Mouse (Mus musculus): ENCODE data around the gene B3gnt4. TPM values are rescaled to one million over a fixed set of nuclear protein-coding genes. Genes with fewer than 3 reads are reported as not detected.
A peak's percentile ranks its signal among the peaks of the same experiment; 100 is the strongest.
"Not testable (repeated sequence)": the region's sequence is repeated elsewhere in the genome, so short reads cannot be mapped to it uniquely, and the experiment has no call there.

B3gnt4 gene
- polyA plus RNA-seq, 1 experiment from 2014 or later = not detected

- Histone ChIP-seq H3K36me3 (replicated peaks) (no peaks in the 10 kb centered on the region), H3K27me3 (peaks cover 71% of the 10 kb centered on the region), H3K4me1 (replicated peaks) (peaks cover 31% of the 10 kb centered on the region), H3K4me2 (peak overlapping the region; percentile 87), H3K9me3 (replicated peaks) (no peaks in the 10 kb centered on the region), H3K27ac (replicated peaks) (no peak overlapping the region), H3K4me3 (replicated peaks) (peak overlapping the region; percentile 59), H3K9ac (peak overlapping the region; percentile 17; the same call in 1 of the 2 replicates)
- 2% methylated on average over 59 of the region's 59 CpGs for WGBS (ENCODE audit: insufficient replicate concordance)
- peak; percentile 73 for ATAC-seq (ENCODE audit: insufficient read depth)
Observed at GRCm38 (mm10) chr5:123507936-123508723, 2.1 kb upstream of the B3gnt4 start.

DNA sequence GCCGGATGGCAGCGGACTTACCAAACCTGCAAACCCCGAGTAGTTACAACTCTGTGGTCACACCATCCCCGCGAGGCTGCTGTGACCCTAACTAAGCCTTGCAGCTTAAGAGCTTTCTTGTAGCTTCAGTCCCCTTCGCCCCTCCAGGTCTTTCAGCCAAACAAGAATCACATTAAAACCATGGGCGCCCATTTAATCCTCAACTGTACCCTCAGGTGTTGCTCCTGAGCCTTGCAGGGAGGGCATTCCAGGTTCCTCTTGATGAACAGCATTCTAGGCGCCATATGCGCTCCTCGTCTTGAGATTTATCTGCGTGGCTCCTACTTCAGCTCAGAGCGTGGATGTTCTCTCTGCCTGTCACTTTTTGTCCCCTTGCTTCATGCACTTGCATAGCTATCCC lies 1.3 kb upstream of the B3gnt4 start:
- Histone ChIP-seq H3K27ac (replicated peaks) (no peak overlapping the region), H3K4me2 (peak overlapping the region; percentile 87), H3K9ac (peak overlapping the region; percentile 17; the same call in 1 of the 2 replicates), H3K9me3 (replicated peaks) (no peaks in the 10 kb centered on the region), H3K36me3 (replicated peaks) (no peaks in the 10 kb centered on the region), H3K4me1 (replicated peaks) (peaks cover 31% of the 10 kb centered on the region), H3K27me3 (peaks cover 63% of the 10 kb centered on the region), H3K4me3 (replicated peaks) (peak overlapping the region; percentile 59)
- 7% methylated on average over 12 of the region's 12 CpGs for WGBS (ENCODE audit: insufficient replicate concordance)
- ATAC-seq (ENCODE audit: insufficient read depth) = no peak

GRCm38 (mm10) chr5:123511426-123511825 lies 1.2 kb downstream of the B3gnt4 start:
- WGBS (ENCODE audit: insufficient replicate concordance) = 55% methylated on average over 3 of the region's 3 CpGs
- not testable (repeated sequence) for ATAC-seq (ENCODE audit: insufficient read depth); H3K4me3 ChIP-seq (replicated peaks); H3K4me2 ChIP-seq; H3K27ac ChIP-seq (replicated peaks); H3K9me3 ChIP-seq (replicated peaks); H3K9ac ChIP-seq
- peaks cover 46% of the 10 kb centered on the region for H3K27me3 ChIP-seq
- peaks cover 31% of the 10 kb centered on the region for H3K4me1 ChIP-seq (replicated peaks)
- peaks cover 13% of the 10 kb centered on the region for H3K36me3 ChIP-seq (replicated peaks)

GRCm38 (mm10) chr5:123512102-123512501 lies 1.8 kb downstream of the B3gnt4 start:
- peaks cover 20% of the 10 kb centered on the region for H3K36me3 ChIP-seq (replicated peaks)
- no peak overlapping the region for H3K4me3 ChIP-seq (replicated peaks)
- H3K27me3 ChIP-seq = peaks cover 40% of the 10 kb centered on the region
- no peak overlapping the region for H3K4me2 ChIP-seq
- H3K9ac ChIP-seq = no peak overlapping the region
- peaks cover 31% of the 10 kb centered on the region for H3K4me1 ChIP-seq (replicated peaks)
- WGBS (ENCODE audit: insufficient replicate concordance) = 38% methylated on average over 3 of the region's 3 CpGs
- H3K9me3 ChIP-seq (replicated peaks) = no peaks in the 10 kb centered on the region
- no peak overlapping the region for H3K27ac ChIP-seq (replicated peaks)
- peak; percentile 65 for ATAC-seq (ENCODE audit: insufficient read depth)

GRCm38 (mm10) chr5:123514871-123515270 lies 4.6 kb downstream of the B3gnt4 start:
- 75% methylated on average over 5 of the region's 5 CpGs for WGBS (ENCODE audit: insufficient replicate concordance)
- no peak for ATAC-seq (ENCODE audit: insufficient read depth)
- H3K9me3 ChIP-seq (replicated peaks) = no peaks in the 10 kb centered on the region
- peaks cover 13% of the 10 kb centered on the region for H3K27me3 ChIP-seq
- peaks cover 15% of the 10 kb centered on the region for H3K4me1 ChIP-seq (replicated peaks)
- H3K27ac ChIP-seq (replicated peaks) = no peak overlapping the region
- no peak overlapping the region for H3K4me2 ChIP-seq
- H3K9ac ChIP-seq = no peak overlapping the region
- H3K4me3 ChIP-seq (replicated peaks) = no peak overlapping the region
- H3K36me3 ChIP-seq (replicated peaks) = peaks cover 46% of the 10 kb centered on the region

- no peaks in the 10 kb centered on the region for H3K9me3 ChIP-seq (replicated peaks)
- no peak for ATAC-seq (ENCODE audit: insufficient read depth)
- peaks cover 50% of the 10 kb centered on the region for H3K36me3 ChIP-seq (replicated peaks)
- 86% methylated on average over 9 of the region's 9 CpGs for WGBS (ENCODE audit: insufficient replicate concordance)
- H3K4me1 ChIP-seq (replicated peaks) = peaks cover 34% of the 10 kb centered on the region
- no peak overlapping the region for H3K9ac ChIP-seq
- H3K27me3 ChIP-seq = no peaks in the 10 kb centered on the region
- no peak overlapping the region for H3K27ac ChIP-seq (replicated peaks)
- H3K4me2 ChIP-seq = no peak overlapping the region
- H3K4me3 ChIP-seq (replicated peaks) = no peak overlapping the region
Observed at GRCm38 (mm10) chr5:123520666-123521065, 10.4 kb downstream of the B3gnt4 start.

DNA sequence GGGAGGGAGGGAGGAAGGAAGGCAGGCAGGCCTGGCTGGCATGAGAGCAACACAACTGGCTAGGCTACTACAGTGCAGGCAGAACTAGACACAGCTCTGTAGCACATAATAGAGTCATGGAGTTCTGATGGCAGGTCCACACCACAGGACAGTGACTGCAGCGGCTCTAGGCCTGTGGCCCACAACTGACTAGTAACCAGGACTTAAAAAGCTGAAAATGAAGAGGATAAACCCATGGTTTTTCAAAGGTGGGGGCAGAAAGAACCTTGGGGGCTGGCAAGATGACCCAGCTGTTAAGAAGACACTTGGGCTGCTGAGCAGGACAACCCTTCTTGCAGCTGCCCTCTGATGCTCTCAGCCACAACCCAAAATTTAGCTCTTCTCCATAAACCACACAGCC lies 11.4 kb downstream of the B3gnt4 start:
- Histone ChIP-seq H3K4me1 (replicated peaks) (peaks cover 35% of the 10 kb centered on the region), H3K27me3 (no peaks in the 10 kb centered on the region), H3K4me2 (no peak overlapping the region), H3K36me3 (replicated peaks) (peaks cover 41% of the 10 kb centered on the region), H3K27ac (replicated peaks) (no peak overlapping the region), H3K9ac (no peak overlapping the region), H3K4me3 (replicated peaks) (no peak overlapping the region), H3K9me3 (replicated peaks) (no peaks in the 10 kb centered on the region)
- WGBS (ENCODE audit: insufficient replicate concordance) = 83% methylated on average over 1 of the region's 1 CpGs
- ATAC-seq (ENCODE audit: insufficient read depth) = no peak

DNA sequence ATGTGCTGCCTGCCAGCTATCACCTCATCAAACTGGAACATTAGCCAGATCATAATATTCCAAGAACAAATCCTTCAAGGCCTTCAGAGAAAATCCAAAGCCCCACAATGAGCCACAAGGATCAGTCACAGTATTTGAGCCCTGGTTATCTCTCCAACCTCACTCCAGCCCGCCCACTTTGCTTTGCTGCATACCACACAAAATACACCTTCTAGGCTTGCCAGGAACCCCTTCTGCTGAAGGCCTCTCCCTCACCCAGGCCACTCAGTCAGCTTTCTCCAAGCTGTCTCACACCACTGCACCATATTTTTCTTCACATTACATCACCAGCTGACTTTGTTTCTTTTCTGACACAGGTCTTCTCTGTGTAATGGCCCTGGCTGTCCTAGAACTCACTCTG lies 11.9 kb downstream of the B3gnt4 start:
- Histone ChIP-seq H3K4me2 (peak overlapping the region; percentile 96), H3K27me3 (no peaks in the 10 kb centered on the region), H3K36me3 (replicated peaks) (peaks cover 35% of the 10 kb centered on the region), H3K4me1 (replicated peaks) (peaks cover 35% of the 10 kb centered on the region), H3K27ac (replicated peaks) (no peak overlapping the region), H3K4me3 (replicated peaks) (peak overlapping the region; percentile 85; the same call in 1 of the 2 replicates), H3K9ac (no peak overlapping the region; the same call in 1 of the 2 replicates), H3K9me3 (replicated peaks) (no peaks in the 10 kb centered on the region)
- 43% methylated on average over 1 of the region's 1 CpGs for WGBS (ENCODE audit: insufficient replicate concordance)
- no peak for ATAC-seq (ENCODE audit: insufficient read depth)

- no peaks in the 10 kb centered on the region for H3K9me3 ChIP-seq (replicated peaks)
- peaks cover 33% of the 10 kb centered on the region for H3K36me3 ChIP-seq (replicated peaks)
- WGBS (ENCODE audit: insufficient replicate concordance) = under 1% methylated on average over 82 of the region's 82 CpGs
- peak within 1 kb of the TSS; percentile 81 for H3K27ac ChIP-seq (replicated peaks)
- H3K27me3 ChIP-seq = no peaks in the 10 kb centered on the region
- peak within 1 kb of the TSS; percentile 82 for H3K9ac ChIP-seq
- peaks cover 35% of the 10 kb centered on the region for H3K4me1 ChIP-seq (replicated peaks)
- H3K4me2 ChIP-seq = peak within 1 kb of the TSS; percentile 96
- ATAC-seq (ENCODE audit: insufficient read depth) = peak; percentile 93
- H3K4me3 ChIP-seq (replicated peaks) = peak within 1 kb of the TSS; percentile 85
Observed at GRCm38 (mm10) chr5:123523692-123524392, 13.6 kb downstream of the B3gnt4 start, which contains the start of gene Diablo. Gene Diablo (minus strand): TSS chr5:123524176.

DNA sequence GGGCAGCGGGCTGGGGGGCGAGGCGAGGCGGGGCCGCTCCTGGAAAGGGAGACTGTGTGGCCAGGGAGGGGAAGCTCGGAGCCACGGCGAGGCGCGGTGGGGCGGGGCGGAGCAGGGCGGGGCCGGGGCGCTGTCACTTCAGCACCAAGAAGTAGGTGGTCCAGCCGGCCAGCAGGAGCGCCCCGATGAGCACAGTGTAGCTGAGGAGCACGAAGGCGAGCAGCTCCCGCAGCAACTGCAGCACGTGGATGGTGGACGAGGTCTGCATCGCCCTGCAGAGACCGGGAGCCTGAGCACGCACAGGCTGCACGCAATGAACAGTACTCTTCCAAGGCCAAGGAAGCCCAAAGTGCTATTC lies 14.1 kb downstream of the B3gnt4 start:
- Histone ChIP-seq H3K4me3 (replicated peaks) (peak overlapping the region; percentile 85), H3K27me3 (no peaks in the 10 kb centered on the region), H3K9ac (peak overlapping the region; percentile 71), H3K27ac (replicated peaks) (peak overlapping the region; percentile 81), H3K4me2 (peak overlapping the region; percentile 96), H3K9me3 (replicated peaks) (no peaks in the 10 kb centered on the region), H3K36me3 (replicated peaks) (peaks cover 33% of the 10 kb centered on the region), H3K4me1 (replicated peaks) (peaks cover 35% of the 10 kb centered on the region)
- under 1% methylated on average over 27 of the region's 27 CpGs for WGBS (ENCODE audit: insufficient replicate concordance)
- ATAC-seq (ENCODE audit: insufficient read depth) = peak; percentile 94

GRCm38 (mm10) chr5:123525281-123525680 lies 15.0 kb downstream of the B3gnt4 start, which contains the start of gene Gm49027:
Gene Gm49027 (minus strand): TSS chr5:123525488.
- Histone ChIP-seq H3K36me3 (replicated peaks) (peaks cover 35% of the 10 kb centered on the region), H3K4me3 (replicated peaks) (peak within 1 kb of the TSS; percentile 85), H3K9ac (peak within 1 kb of the TSS; percentile 71), H3K4me2 (peak within 1 kb of the TSS; percentile 96), H3K27me3 (no peaks in the 10 kb centered on the region), H3K9me3 (replicated peaks) (no peaks in the 10 kb centered on the region), H3K27ac (replicated peaks) (peak within 1 kb of the TSS; percentile 81), H3K4me1 (replicated peaks) (peaks cover 35% of the 10 kb centered on the region)
- WGBS (ENCODE audit: insufficient replicate concordance) = 62% methylated on average over 7 of the region's 7 CpGs
- no peak for ATAC-seq (ENCODE audit: insufficient read depth)

Data from liver, embryonic 15.5 days (tissue).